Mouse (Mus musculus) lung, postnatal 0 days (tissue): Measurements from ENCODE around the gene Rell1. TPM values are rescaled to one million over a fixed set of nuclear protein-coding genes. Genes with fewer than 3 reads are reported as not detected.

ENCODE experiments used
- ATAC-seq: fragments of 200-750 bp; cut with Nextera tagmentation; 2 replicates; pipeline ENCODE4 v1.8.0; 2017; ENCODE audit warnings: moderate library complexity
- DNase-seq: peaks from one replicate; pipeline ENCODE4 v3.0.0-alpha.2; 2016; ENCODE audit warnings: low spot score
- H3K27ac ChIP-seq: fragments of 300-500 bp; sonication (generic); 2 replicates; pipeline ENCODE4 v1.5.1; 2014; ENCODE audit warnings: antibody characterized with exemption, mild to moderate bottlenecking, low read length, mixed read lengths
- H3K27me3 ChIP-seq: fragments of 300-500 bp; sonication (generic); replicated peaks from 2 replicates; pipeline ENCODE4 v1.6.1; 2014; ENCODE audit warnings: low read length, mixed read lengths; ENCODE audit not compliant: insufficient read depth
- H3K36me3 ChIP-seq: fragments of 300-500 bp; sonication (generic); 2 replicates; pipeline ENCODE4 v1.6.1; 2014; ENCODE audit warnings: low read length, mixed read lengths; ENCODE audit not compliant: insufficient read depth
- H3K4me1 ChIP-seq: fragments of 300-500 bp; sonication (generic); 2 replicates; pipeline ENCODE4 v1.6.1; 2014; ENCODE audit warnings: antibody characterized with exemption, low read depth, low read length, mixed read lengths; ENCODE audit not compliant: insufficient read depth
- H3K4me2 ChIP-seq: fragments of 300-500 bp; sonication (generic); replicated peaks from 2 replicates; pipeline ENCODE4 v1.6.1; 2014; ENCODE audit warnings: low read depth, mild to moderate bottlenecking, low read length, moderate library complexity, mixed read lengths
- H3K4me3 ChIP-seq: fragments of 300-500 bp; sonication (generic); 2 replicates; pipeline ENCODE4 v1.5.1; 2014; ENCODE audit warnings: low read depth, low read length
- H3K9ac ChIP-seq: fragments of 300-500 bp; sonication (generic); replicated peaks from 2 replicates; pipeline ENCODE4 v1.6.1; 2014; ENCODE audit warnings: low read depth, mild to moderate bottlenecking
- H3K9me3 ChIP-seq: fragments of 300-500 bp; sonication (generic); 2 replicates; pipeline ENCODE4 v1.6.1; 2016; ENCODE audit warnings: low read length, mixed read lengths
- CTCF ChIP-seq: IDR thresholded peaks from 2 replicates; pipeline ENCODE4 v1.5.1; 2016; ENCODE audit warnings: antibody characterized with exemption, mild to moderate bottlenecking
- EP300 ChIP-seq: IDR thresholded peaks from 2 replicates; pipeline ENCODE4 v1.6.1; 2016; ENCODE audit warnings: antibody characterized with exemption, mild to moderate bottlenecking, control low read depth
- WGBS: fragments of 180-500 bp; shearing (Covaris S2); extraction: QIAGEN DNeasy Blood & Tissue Kit; methylation state at CpG from one replicate; pipeline ENCODE4 v1.1.7; 2014; 5-methylcytosine and 5-hydroxymethylcytosine counted together
- polyA plus RNA-seq: library from polyadenylated mRNA; unstranded; fragments of >200 nt; fragmentation: Nextera tagmentation; extraction: Ambion mirVana; gene quantifications from 2 replicates; pipeline ENCODE4 v1.2.1, GENCODE M21; 2015

Gene Rell1
- polyA plus RNA-seq, result 27.0 and 29.0 TPM in 2 replicates

DNA sequence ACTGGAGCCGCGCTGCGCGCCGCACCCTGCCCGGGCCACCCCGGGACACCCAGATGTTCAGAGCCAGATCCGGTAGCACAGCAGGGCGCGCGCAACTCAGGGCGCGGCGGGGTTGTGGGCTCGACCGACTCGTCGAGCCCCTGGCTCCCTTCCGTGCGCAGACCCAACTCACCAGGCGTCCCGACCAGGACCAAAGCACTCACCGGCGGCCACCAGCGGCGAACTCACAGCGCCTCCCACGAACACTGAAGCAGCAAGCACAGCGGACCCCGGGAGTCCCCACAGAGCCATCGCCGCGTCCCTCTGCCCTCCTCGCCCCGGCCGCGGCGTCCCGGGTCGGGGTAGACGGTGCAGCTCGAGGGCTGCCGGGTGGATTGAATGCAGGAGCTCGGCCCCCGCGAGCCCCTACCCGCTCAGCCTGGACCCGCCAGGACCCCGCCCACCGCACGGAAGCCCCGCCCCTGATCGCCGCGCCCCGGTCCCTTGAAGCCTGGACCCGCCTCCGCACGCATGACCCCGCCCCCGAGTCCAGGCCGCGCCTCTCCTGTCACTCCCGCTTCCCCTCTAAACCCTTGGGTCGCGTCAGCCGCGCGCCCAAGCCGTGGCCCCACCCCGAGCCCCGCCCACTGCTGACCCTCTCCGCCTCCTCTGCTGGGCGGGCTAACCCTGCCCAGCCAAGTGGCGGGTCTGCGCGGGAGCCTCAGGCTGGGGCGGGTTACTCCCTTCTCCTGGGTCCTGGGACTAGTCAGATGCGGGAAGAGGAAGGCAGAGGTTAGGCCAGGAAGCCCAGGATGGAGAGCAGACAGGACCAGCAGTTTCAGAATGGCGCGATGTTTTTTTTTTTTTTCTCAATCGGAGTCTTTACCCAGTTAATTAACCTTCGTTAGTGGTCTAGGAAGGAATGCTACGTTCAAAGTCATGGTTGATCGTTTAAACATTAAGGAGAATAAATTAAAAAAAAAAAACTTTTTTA, at the start of gene Rell1:
Rell1 (minus strand) TSS at position 455 of the 973 bp plus-strand sequence.
- peak; percentile 98 for ATAC-seq
- 2% methylated on average over 55 of the region's 85 CpGs for WGBS

GRCm38 (mm10) chr5:64012596-64013366, 44.1 kb upstream of the Rell1 start:
- no peak for DNase-seq
- Histone ChIP-seq H3K27ac (no peak overlapping the region), H3K9ac (no peak overlapping the region), H3K4me3 (no peak overlapping the region), H3K27me3 (no peaks in the 10 kb centered on the region), H3K4me1 (no peaks in the 10 kb centered on the region), H3K4me2 (no peak overlapping the region), H3K36me3 (no peaks in the 10 kb centered on the region), H3K9me3 (no peaks in the 10 kb centered on the region)
- ATAC-seq, result no peak
- TF ChIP-seq CTCF (no peak), EP300 (no peak)
- 82% methylated on average over 11 of the region's 13 CpGs for WGBS

More for the DNA sequence above, at the start of gene Rell1:
- H3K27ac ChIP-seq, result peak within 1 kb of the TSS; percentile 85
- no peaks in the 10 kb centered on the region for H3K9me3 ChIP-seq
- H3K27me3 ChIP-seq, result no peaks in the 10 kb centered on the region
- DNase-seq, result peak; percentile 98
- TF ChIP-seq CTCF, result peak; percentile 46
- 0 out of 2 replicates have a peak, but pooled peaks have one; percentile 11 for TF ChIP-seq EP300
- no peaks in the 10 kb centered on the region for H3K36me3 ChIP-seq
- peaks cover 13% of the 10 kb centered on the region for H3K4me1 ChIP-seq
- H3K9ac ChIP-seq, result peak within 1 kb of the TSS; percentile 68
- peak within 1 kb of the TSS; percentile 77 for H3K4me3 ChIP-seq
- H3K4me2 ChIP-seq, result peak within 1 kb of the TSS; percentile 77

DNA sequence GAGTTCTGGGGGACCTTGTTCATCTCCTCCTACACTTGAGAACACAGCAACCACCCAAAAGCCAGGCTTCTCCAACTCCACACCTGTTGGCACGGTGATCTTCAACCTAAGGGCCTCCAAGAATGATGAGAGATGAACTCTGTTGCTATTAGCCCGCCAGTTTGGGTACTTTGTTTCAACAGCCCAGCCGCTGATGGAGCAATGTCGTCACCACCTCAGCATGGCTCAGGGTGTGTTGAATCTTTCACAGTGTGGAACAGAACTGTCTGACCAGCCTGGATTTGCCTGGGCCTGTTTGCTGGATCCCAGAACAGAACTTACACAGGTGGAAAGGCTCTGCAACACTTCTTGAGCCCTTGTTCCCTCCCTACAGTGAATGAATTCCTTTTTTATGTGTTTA, 37.9 kb upstream of the Rell1 start:
- no peak overlapping the region for H3K4me3 ChIP-seq
- TF ChIP-seq CTCF (no peak), EP300 (no peak)
- no peak; the same call in 1 of the 2 replicates for ATAC-seq
- H3K4me2 ChIP-seq, result no peak overlapping the region
- DNase-seq, result no peak
- H3K27me3 ChIP-seq, result no peaks in the 10 kb centered on the region
- H3K4me1 ChIP-seq, result no peaks in the 10 kb centered on the region
- H3K27ac ChIP-seq, result no peak overlapping the region
- 62% methylated on average over 4 of the region's 4 CpGs for WGBS
- H3K9ac ChIP-seq, result no peak overlapping the region
- H3K36me3 ChIP-seq, result no peaks in the 10 kb centered on the region
- no peaks in the 10 kb centered on the region for H3K9me3 ChIP-seq

GRCm38 (mm10) chr5:64003302-64003701, 34.6 kb upstream of the Rell1 start:
- TF ChIP-seq EP300 (no peak), CTCF (no peak)
- H3K27me3 ChIP-seq, result no peaks in the 10 kb centered on the region
- H3K27ac ChIP-seq, result no peak overlapping the region
- WGBS, result 80% methylated on average over 8 of the region's 8 CpGs
- ATAC-seq (no peak), DNase-seq (no peak)
- H3K36me3 ChIP-seq, result no peaks in the 10 kb centered on the region
- no peak overlapping the region for H3K9ac ChIP-seq
- no peaks in the 10 kb centered on the region for H3K4me1 ChIP-seq
- no peak overlapping the region for H3K4me2 ChIP-seq
- H3K4me3 ChIP-seq, result no peak overlapping the region
- no peaks in the 10 kb centered on the region for H3K9me3 ChIP-seq

- ATAC-seq (no peak), DNase-seq (no peak)
- no peaks in the 10 kb centered on the region for H3K36me3 ChIP-seq
- 66% methylated on average over 3 of the region's 3 CpGs for WGBS
- no peak overlapping the region for H3K4me3 ChIP-seq
- H3K9me3 ChIP-seq, result no peaks in the 10 kb centered on the region
- H3K27ac ChIP-seq, result no peak overlapping the region
- no peak for TF ChIP-seq CTCF
- no peak overlapping the region for H3K9ac ChIP-seq
- H3K27me3 ChIP-seq, result no peaks in the 10 kb centered on the region
- H3K4me2 ChIP-seq, result no peak overlapping the region
- no peaks in the 10 kb centered on the region for H3K4me1 ChIP-seq
Observed at GRCm38 (mm10) chr5:63993865-63994264, 25.2 kb upstream of the Rell1 start.

DNA sequence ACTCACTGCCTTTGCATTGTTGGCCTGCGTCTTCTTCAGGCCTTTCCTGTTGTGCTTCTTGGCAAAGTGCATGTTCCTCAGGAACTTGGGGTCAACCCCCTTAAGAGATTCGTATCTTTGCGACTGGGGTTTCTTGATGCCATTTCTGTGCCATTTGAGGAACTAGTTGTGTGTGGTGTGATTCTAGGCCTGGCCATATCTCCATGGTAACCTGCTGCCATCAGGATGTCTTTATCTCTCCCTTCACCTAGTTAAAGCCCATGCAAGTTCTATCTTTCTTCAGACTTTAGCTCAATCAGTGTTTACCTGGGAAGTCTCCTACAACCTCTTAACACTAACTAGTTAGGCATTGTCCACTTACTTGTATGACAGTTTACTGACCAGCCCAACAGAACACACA, 22.0 kb upstream of the Rell1 start:
- Histone ChIP-seq H3K36me3 (no peaks in the 10 kb centered on the region), H3K4me1 (no peaks in the 10 kb centered on the region), H3K9ac (no peak overlapping the region), H3K27ac (no peak overlapping the region), H3K4me3 (no peak overlapping the region), H3K27me3 (no peaks in the 10 kb centered on the region), H3K9me3 (no peaks in the 10 kb centered on the region), H3K4me2 (no peak overlapping the region)
- TF ChIP-seq CTCF, result no peak
- TF ChIP-seq EP300, result no peak
- WGBS, result 84% methylated on average over 3 of the region's 3 CpGs
- ATAC-seq, result no peak
- DNase-seq, result no peak
